Mouse (Mus musculus) layer of hippocampus, postnatal 10 days (tissue): ENCODE measurements around the gene Parvg. TPM values are rescaled to one million over a fixed set of nuclear protein-coding genes. Genes with fewer than 3 reads are reported as not detected.
A peak's percentile ranks its signal among the peaks of the same experiment; 100 is the strongest.

ENCODE experiments used
- DNase-seq, 2 experiments: peaks; one replicate each; pipeline ENCODE4 v3.0.0; 2021; ENCODE audit warnings: low spot score in 2 of 2
- total RNA-seq, 2 experiments: library from RNA; stranded (reverse); gene quantifications; 2 replicates each; pipeline ENCODE4 v1.2.3; 2021

Gene Parvg
- total RNA-seq, 2 experiments from 2014 or later = 6.6 to 9.6 TPM

DNA sequence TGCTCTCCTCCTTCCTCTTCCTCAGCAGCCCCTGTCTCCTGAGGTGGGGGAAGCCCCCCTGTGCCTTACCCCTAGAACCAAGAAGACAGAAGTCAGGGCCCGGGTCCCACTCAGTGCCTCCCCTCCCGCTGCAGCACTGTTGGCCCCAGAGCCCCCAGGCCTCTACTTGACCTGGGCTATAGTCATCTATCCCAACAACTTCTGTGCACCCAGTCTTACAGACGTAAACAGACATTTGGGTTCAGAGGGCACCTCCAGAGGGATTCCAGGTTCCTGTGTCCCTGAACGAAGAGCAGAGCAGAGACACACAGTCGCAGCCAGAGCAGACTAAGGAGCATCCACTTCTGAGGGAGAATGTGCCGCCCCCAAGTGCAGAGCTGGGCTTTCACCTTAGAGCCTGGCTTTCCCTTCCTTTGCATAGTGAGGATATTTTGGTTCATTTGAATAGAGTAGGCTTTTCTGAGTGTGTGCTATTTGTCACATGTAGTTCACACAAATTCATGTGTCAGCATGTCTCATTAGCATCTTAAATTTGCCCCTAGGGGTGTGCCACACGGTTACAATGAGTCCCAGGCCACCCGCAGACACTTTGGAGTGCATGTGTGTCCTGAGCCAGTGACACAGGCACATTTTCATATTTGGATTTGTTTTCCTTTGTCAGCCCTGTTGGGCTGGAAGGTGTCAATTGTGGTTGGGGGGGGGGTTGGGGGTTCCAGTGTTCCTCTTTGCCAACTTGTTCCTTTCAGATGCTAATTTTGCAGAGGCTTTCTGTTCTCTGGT lies 22.0 kb upstream of the Parvg start:
- DNase-seq = no peak

DNA sequence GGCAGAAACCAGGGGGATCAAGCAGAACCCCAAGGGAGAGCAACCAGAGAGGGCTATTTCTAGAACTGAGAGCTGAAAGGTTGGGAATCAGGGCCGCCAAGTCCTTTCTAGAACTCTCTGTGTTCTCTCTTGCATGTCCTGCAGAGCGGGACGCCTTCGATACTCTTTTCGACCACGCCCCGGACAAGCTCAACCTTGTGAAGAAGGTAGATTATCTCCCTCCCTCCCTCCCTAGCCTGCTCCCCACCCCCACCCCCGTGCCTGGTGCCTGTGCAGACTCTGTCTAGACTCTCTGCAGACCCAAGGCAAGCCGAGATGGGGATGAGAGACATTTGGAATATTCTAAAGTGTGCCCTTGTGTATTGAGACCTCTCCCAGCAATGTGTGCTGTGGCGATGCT lies 20.6 kb upstream of the Parvg start:
- DNase-seq = no peak

DNA sequence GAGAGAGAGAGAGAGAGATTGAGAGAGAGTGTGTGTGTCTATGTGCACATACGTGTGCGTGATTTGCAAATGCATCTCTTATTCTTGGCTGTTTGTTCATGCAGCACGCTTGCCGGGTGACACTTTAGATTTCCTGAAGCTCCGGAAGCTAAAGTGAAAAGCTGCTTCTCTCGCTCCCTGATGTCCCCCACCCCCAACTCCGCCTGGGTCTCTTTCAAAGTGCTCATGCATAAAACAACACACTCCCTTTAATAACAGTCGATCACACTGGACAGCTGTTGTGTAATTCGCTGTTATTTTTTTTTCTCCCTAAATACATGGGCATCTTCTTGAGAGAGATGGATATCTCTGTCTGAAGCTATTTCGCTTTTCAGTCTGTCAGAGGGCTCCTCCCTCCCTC lies 18.5 kb upstream of the Parvg start:
- DNase-seq = no peak

DNA sequence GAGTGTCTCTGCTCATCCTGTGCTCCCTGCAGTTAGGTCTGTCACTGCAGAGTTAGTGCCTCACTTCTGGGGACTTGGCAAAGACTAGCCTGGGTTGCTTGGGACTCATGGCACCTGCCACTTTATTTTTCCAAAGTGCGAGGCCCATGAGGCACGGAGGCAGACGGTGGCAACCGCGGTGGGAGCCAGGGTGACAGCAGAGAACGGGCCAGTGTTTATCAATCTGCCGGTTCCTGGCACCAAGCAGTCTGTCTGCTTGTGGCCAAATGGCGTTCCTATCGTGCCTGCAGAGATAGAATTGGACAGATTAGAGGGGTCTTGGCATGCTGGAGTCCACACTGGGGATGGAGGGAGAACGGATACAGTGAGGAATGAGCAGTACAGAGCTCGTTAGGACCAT lies 13.6 kb upstream of the Parvg start:
- DNase-seq = peak; percentile 61 to 69

DNA sequence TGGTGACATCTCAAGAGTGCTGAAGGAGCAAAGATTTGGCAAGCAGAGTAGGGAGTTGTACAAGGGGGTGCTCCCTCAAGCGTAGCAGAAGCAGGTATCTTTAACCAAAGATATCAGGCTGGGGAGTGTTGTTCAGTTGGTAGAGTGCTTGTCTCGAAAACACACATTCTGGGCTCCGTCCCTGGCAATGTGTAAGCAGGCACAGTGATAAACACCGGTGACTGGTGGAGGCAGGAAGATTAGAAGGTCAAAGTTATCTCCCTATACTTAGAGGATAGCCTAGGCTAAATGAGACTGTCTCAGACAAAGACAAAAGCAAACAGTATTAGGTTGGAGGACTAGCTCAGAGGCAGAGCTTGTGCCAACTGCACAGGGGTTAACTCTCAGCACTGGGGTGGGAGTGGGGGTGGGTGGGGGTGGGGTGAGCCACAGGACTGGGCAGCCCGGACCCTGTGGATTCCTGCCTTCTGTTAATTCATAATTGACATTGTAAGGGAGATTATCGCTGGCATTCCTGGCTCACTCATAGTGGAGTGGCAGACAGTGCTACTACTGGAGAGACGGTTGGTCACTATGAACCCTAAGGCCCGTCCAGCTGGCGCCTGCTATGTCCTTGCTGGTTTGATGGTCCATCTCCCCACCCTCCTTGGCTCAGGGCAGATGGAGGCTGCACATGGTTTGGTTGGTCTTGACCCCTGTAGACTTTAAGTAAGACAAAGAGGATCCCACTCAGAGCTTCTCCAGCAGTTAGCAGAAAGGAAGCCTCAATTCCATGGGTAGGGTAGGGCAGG lies 12.3 kb upstream of the Parvg start:
- DNase-seq = no peak

DNA sequence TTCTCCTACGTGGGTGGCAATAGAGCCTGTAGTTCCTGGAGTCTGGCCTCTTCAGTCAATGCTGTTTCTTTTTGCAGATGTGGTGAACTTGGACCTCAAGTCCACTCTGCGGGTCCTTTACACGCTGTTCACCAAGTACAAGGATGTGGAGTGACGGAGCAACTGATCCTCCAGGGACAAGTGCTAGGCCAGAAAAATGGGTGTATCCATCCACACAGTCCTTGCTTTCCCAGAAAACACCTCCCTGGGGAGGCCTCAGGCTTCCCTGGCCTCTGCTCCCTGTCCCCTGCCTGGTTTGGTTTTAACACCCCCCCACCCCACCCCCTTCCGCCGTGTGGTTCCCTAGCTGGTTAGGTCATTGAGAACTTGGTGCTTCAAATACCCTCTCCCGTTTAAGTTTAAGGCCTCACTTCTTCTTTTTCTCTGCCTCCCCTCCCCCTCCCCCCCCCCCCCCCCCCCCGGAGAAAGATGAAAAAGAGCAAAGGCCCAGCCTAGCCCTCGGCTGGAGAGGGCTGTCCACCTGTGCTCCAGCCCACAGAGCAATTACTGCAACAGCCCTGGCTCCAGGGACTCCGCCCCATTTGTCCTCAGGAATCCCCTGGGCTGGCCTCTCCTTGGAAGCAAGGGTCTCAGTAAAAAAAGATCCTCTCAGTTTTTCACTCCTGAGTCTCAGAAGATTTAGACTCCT lies 10.8 kb upstream of the Parvg start:
- DNase-seq = no peak

DNA sequence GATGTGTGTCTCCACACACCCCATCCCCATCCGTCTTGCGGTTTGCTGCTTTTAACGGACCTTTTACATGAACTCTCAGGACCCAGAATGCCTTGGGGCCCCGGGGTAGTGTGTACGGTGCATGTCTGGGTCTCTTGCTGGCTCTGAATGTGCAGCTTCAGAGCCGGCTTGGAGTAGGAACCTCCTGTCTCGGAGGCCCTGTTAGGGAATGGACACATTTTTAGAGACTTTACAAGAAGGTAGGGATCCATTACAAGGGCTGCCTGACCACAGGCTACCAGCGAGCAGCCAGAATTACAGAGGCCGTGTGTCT lies 10.3 kb upstream of the Parvg start:
- DNase-seq = no peak

DNA sequence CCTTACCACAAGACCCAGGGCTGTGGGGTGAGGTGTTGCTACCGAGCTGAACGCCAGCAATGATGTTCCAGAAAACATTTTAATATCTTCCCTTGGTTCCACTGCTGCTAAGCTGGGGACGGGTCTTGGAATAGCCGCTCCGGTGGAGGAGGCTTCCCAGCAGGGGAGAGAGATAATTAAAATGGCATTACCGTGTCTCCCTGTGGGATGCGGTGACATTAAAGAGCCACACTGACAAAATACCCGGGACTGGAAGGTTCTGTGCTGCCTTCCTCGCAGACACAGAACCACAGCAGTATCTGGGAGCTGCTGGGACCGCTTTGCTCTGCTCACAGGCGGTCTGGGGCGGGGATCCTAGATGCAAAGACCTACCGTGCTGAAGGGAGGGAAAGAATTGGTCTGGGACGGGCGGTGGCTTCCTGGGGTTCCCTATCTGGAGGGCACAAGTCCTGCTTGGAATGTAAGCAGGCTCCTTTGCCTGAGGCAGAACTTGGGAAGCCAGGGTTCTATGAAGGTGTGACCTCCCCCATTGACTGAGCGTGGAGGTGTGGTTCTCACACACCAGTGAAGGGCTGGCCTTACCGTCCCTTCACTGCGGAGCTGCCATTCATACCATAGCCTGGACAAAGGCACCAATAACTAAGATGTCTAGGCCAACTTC lies 9.3 kb upstream of the Parvg start:
- DNase-seq = no peak

DNA sequence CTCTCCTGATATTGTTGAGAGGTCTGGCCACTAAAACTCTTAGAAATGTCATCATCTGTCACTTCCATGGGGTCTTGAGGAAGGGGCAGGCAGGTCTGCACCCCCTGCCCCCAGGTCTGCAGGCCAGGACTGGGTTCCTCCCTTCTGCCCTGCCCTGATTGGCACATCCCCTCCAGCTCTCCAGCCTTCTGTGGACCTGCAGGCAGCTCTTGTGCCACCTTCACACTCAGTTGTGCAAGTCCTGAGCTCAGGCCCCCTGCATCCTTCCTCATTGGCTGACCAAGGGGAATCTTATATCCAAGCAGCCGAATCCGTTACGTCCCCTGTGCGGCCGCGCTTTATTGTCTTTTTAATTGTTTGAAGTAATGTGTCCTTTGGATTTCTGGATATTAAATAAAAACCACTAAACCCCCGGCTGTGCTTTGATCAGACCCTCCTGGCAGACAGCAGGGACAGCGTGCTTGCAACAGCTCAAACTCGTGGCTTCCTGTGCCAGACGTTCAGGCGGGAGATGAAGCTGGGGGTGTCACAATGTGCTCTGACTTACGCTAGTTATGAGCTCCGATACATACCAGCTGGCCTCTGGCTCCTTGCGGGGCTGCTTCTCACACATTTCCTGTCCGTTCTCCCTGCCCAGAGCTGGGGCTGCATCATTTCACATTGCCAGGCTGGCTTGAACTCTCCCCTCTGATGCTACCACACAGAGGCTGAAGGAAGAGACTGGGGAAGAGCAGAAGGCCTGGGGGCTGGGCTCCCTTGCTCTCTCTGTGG lies 8.4 kb upstream of the Parvg start:
- DNase-seq = peak; percentile 60 to 68

DNA sequence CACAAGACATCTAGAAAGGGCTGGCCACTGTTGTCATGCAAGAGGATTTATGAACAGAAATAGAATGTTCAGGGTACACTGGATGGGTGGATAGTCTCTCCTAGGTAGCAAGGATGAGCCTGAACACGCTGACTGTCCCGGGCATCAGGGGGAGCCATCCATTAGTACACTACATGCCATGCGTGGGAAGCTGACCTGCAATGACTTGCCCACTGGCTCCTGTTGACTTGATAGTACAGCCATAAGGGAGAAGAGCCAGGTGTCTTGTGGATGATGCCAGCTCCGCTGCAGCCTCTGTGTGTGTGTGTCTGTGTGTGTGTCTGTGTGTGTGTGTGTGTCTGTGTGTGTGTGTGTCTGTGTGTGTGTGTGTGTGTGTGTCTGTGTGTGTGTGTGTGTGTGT lies 4.4 kb upstream of the Parvg start:
- no peak for DNase-seq

DNA sequence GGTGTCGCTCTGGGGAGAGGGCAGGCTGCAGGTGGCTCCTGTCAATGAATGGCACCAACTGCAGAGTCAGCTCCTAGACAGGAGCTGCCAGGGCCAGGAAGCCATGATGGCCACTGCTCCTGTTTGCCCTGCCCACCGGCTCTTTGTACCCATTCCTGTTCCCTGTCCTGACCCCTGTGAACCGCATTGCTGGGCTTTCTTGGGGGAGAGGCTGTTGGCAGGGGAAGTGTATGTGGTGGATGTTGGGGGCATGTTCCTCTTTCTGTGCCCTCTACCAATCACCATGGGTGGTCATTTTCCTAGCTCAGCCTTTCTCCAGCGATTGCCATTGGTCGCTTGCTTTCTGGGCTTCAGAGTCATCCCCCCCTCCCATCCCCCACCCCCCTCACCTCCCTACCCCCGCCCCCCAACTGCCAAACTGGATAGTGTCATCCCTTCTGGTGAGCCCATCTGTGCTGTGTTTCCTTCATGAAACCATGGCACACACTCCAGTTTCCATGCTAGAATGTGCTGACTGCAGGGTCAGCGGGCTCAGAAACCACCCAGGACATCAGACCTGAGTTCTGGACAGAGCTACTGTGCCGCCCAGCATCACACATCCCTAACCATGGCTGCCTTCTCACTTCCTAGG lies 2.2 kb upstream of the Parvg start:
- no peak for DNase-seq

DNA sequence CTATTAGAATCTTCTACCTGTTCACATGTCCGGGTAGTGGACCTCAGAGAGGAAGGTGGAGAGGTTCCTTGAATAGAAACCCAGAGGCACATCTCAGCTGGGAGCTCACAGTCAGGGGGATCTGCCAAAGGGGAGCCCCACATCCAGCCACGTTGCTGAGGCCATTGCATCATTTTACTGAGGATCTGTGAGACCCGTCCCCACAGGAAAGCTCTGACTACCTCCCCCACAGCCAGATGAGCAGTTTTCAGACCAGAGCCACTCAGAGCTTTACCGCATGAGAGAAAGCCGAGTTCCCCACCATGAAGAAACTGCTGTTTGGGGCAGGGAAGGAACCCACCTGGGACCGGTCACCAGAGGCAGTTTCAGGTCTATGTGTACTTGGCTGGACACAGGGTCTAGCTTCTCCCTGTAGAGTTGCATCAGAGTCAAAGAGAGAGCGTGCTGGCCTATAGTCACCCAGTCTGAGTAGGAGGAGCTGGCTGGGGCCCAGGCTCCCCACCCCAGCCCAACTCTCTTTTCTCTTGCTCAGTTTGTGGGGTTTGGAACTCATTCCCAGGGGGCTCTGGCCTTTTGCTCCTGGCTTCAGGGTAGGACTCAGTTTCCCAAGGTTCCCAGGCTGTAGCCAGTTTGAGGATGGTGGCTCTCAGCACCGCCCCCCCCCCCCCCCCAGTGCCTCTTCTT lies 1.2 kb downstream of the Parvg start:
- DNase-seq = no peak

DNA sequence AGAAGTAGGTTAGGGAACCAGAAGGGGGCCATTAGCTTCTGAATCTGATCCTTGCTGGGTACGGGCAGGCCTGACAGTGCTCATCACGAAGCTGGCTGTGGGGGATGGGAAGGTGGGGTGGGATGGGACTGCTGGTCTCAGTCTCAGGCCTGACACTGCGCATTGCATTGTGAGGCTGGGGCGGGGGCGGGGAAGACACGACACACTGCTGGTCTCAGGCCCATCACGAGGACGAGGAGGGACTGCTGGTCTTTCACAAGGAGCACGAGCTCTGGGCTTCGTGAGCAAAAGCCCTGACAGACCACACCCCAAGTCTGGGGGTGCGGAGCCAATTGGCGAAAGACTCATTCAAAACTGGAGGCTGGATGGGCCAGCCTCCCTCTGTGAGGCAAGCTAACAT lies 1.9 kb downstream of the Parvg start:
- no peak for DNase-seq

DNA sequence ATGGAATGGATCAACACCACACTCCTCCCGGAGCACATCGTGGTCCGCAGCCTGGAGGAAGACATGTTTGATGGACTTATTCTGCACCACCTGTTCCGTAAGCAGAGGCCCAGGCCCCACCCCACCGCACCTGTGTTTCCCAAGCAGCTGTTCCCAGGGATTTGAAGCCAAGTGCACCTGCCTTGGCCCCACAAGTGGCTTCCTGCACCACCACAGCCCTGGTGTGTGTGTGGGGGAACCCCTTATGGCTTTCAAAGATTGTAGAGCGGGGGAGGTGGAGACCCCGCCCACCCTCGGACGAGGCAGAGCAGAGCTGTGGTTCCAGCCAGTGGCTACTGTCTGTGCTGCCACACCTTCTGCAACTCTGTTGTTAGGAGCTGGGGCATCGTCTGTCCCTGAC lies 5.0 kb downstream of the Parvg start:
- no peak for DNase-seq

DNA sequence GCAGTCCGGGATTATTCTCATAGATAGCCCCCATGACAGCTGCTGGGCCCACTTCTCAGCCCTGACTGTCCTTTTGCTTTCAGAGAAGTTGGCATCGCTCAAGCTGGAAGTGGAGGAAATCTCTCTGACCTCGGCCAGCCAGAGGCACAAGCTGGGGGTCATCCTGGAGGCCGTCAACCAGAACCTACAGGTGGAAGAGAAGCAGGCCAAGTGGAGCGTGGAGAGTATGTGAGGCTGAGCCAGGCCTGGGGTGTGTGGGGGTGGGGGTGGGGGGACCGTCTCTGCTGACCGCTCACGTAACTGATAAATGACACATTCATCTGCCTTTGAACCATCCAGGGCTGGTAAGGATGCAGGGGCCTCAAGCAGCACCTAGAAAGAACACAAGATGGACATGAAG lies 6.1 kb downstream of the Parvg start:
- no peak for DNase-seq

DNA sequence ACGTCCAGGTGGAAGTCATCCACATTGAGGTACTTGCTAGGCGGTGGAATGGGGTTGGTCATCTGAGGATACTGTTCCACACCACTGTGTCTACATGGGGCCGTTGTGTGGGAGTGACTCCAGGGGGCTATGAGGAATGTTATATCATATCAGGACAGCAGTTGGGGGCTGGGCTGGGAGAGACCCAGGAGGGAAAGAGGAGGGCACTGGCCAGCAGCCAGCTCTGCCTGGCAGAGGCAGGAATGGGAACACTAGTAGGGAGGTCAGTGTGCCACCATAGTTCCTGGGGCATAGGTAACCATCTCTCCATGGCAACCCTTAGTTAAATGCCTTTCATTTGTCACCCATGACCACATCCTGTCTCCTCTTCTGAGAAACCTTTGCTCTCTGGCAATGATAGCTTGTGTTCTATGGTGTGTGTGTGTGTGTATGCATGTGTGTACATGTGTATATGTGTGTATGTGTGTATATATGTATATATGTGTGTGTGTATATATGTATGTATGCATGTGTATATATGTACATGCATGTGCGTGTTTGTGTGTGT lies 7.3 kb downstream of the Parvg start:
- DNase-seq = no peak

DNA sequence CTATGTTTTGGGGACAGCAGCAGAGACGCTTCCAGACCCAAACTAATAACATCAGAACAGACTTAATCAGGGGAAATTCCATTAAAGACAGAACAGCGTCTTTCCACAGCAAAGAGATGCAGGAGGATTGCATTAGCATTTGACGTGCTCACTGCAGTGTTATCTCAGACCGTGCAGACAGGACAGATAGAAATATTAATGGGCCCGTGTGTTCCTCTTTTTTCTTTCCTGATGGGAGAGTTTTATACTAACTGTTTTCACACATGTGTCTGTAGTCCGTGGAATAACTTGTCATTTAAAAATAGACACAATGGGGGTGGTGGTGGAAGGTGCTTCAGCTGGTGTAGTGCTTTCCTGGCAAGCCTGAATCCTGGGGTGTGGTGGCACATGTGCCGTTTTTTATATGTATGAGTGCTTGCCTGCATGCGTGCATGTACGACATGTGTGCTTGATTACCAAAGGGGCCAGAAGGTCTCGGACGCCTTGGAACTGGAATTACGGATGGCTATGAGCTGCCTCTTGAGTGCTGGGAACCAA lies 12.5 kb downstream of the Parvg start:
- DNase-seq = no peak

DNA sequence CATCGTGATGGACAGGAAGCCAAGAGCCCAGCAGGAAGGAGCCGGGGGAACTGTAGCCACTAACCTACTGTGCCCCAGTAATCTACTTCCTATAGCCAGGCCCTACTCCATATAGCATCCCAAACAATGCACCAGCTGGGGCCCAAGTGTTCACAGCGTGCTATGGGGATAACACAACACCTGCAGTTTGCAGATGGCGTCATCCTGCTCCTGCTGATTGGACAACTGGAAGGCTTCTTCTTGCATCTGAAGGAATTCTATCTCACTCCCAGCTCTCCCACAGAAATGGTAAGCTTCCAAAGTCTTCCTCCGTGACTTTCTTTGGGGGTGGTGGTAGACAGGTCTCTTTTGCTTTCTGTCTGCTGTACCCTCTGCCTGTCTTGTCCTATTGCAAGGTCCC lies 13.8 kb downstream of the Parvg start:
- no peak for DNase-seq

DNA sequence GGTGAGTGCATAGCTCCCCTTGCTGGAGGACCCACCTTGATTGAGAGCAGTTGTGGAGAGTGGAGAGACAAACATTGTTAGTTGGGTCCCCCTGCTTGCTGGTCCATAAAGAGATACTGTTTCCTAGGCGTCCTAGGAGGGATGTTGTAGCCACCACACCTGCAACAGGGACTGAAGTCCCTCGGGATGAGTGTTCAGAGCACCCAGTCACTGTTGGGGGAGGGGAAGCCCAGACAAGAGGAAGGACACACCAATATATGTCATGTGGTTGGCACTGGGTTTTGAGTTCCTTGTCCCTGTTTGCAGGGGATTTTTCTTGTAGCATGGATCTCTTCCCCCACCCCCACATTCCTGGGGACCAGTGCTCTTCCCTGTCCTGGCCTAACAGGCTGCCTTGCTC lies 17.1 kb downstream of the Parvg start:
- DNase-seq = no peak
